Mouse (Mus musculus) c-Kit-positive CD71-positive TER-119-positive erythroid progenitor cells, embryonic 14.5 days (primary cell): ENCODE measurements around the gene Grid1.

Experiments used
- DNase-seq: peaks from one replicate; pipeline ENCODE4 v3.0.0-alpha.2; 2013; ENCODE audit warnings: low spot score

Gene Grid1

DNA sequence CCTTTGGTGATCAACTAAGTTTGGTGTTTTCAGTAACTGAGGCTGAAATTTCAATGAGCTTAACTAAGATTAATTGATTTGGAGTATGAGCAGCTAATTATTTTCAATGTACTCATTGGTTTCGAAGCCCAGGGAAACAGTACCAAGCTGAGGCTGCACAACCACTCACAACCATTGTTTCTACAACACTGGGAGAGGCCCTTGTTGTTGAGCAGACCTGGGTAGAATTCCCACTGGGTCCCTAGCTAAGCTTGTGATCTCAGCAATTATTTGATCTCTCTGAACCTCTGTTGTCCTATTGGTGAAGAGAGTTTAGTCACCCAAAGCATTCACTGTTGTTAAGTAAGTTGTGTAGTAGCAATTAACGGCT lies 293.4 kb downstream of the Grid1 start:
- no peak for DNase-seq

- DNase-seq, result no peak
Measured at GRCm38 (mm10) chr14:35115913-35116312, 296.0 kb downstream of the Grid1 start.

DNA sequence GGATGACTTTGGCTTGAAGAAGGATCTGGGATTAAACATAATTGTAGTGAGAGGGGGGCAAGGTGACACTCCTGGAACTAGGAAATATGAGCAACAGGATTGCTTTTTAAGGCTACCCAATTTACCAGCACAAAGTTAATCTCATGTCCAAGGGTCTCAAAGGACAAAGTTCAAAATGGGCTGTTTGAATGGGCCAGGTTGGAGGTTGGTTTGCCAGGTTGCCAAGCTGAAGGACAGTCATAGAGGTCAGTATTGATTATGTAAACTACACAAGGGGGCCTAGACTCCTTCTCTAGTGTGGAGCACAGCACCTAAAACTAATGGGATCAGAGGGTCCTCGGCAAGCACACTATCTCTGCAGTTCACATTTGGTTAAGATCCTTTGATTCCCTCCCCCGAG lies 300.2 kb downstream of the Grid1 start:
- no peak for DNase-seq

DNA sequence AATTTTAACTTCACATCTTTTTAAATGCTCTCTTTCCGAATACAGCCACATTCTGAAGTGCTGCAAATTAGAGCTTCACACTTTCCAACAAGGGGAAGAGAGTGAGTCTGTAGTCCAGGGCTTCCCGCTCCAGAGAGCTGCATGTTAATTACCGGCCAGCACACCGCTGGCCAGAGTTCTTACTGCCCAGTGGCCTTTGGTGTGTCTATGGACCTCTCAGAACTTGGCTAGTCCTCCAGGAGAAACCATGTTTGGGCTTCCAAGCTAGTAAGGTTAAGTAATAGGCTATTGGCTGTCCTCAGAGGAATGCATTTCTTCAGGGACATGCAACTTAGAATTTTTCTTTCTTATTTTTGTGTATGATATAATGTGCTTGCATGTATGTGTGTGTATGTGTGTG lies 301.0 kb downstream of the Grid1 start:
- no peak for DNase-seq

DNA sequence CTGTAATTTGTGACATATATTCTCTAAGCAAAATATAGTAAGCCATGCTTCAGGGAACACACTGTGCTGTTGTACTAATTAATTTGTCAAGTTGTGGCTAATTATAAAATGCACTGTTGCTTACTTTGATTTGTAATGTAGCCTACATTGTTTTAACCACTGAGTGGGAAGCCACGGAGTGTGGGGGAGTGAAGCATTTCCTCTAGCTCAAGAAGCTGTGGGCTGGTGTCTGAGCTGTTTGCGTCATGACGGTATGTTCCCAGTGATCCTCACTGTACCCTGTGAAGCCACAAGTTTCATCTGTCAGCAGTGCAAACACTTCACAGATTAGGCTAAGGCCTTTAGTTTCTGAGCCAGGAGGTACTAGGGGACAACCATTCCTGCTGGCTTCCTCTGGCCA lies 302.2 kb downstream of the Grid1 start:
- no peak for DNase-seq

- DNase-seq, result no peak
Measured at GRCm38 (mm10) chr14:35123260-35123875, 303.5 kb downstream of the Grid1 start.

DNA sequence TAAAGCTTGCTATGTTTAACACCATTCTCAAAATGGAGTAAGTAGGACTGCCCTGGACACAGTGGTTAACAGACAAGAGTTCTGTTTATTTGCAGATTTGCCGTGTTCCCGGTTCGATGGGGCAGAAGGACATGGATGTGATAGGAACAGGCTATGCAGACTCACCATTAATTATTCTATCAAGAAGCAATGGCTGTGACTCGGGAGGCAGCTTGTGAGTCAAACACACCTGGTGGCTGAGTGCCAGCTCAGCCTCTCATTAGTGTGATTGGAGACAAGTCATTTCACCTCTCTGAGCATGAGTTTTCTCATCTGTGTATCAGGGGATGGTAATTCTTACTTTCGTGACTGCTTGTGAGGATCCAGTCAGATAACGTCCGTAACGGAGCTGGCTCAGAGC lies 307.7 kb downstream of the Grid1 start:
- DNase-seq, result no peak

GRCm38 (mm10) chr14:35135056-35135455 lies 315.1 kb downstream of the Grid1 start:
- no peak for DNase-seq

DNA sequence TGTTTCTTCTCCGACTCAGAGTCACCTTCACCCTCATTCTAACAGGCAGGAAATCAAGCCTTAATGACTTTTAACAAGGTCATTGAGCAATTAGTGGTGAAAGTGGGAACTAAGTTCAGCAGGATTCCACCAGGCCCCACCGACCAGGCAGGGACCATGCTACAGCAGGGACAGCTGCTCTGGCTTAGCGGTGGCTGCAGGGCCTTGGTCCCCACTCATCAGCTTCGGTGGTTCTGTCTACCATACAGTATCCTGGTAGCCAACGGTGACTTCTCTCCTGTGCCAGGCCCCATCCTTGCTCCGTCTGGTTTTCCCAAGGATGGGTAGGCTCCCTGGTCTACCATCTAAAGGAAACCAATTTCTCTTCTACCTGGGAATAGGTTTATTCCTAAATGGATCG lies 318.2 kb downstream of the Grid1 start:
- DNase-seq, result no peak

DNA sequence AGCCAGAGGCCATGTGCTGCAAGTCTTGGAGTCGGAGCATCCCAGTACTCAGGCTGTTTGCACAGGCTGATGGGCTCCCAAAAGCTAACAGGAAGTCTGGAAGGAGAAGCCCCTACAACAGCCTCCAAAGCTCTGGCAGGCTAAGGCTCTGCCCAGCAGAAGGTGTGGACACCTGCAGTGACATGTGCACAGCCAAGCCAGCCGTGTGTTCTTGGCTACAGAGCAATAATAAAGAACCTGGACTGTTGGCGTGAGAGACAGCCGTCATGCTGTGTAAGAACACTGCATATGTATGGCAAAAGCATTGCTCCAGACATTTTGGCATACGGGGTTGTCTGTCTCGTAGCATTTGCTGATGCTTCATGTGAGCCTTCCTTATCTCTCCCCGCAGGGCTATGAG lies 319.9 kb downstream of the Grid1 start:
- no peak for DNase-seq

GRCm38 (mm10) chr14:35152450-35152849 lies 332.5 kb downstream of the Grid1 start:
- no peak for DNase-seq

DNA sequence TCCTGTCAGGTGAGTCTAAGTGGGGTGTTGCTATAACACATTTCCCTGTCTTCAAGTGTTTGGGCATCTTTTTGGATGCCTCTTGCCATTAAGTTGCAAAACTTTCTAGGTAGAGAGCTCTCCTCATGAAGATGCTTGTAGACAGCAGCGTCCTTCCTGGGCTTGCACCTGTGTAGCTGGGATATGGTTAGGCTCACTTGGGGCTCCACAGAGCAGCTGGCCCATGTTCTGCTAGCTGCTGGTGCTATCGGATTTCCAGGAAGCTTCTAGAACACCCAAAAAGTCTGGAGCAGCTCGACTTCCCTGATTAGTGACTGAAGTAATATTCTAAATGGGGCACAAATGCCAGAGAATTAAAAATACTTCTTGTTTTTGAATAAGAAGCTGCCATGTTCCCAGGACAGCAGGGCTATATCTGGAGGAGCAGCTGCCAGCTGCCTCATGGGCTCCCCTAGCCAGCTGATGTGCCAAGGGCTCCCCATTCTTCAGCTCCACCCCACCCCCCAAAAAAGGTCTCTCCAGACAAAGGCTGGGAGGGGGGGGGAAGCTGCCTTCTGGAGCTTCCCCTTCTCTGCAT lies 333.9 kb downstream of the Grid1 start:
- no peak for DNase-seq

DNA sequence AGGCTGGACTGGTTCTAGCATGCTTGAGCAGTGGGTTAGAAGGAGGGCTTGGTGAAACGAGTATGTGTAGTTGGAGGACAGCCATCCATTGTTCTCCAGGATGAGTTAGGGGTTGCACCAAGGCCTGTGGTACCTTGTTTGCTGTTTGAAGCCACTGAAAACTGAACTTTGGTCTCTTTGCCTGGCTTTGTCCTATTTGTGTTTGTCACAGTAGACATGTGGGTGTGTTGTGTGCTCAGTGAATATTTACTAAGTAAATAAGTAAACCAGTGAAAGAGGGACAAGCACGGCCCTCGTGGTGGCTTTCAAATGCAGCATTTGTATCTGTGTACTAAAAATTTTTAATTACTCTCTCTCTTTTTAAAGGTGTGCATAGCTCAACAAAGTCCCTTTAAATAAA lies 334.5 kb downstream of the Grid1 start:
- DNase-seq, result no peak

DNA sequence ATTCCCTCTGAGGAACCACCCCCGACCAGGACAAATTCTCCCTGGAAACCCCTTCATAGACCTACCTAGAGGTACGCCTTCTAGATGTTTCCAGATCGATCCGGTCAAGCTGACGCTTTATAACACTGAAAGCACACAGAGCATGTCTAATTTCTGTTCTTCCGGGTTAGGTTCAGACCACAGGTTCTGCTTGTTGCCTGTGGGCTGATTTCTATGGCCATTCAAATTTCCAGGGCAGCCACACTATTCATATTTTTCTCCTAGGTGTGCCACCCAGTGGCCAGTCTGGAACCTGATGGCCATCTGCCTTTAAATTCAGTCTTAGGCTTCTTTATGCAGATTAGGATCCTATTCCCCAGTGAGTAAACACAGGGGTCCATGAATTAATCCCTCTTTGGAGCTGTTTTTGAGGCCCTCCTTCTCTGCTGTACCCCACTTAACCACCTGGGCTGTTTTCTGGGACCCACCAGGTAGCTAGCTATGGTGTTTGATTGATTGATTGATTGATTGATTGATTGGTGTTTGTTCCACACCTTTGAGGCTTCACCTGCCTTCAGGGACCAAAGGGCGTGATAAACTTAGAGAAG lies 337.3 kb downstream of the Grid1 start:
- no peak for DNase-seq

GRCm38 (mm10) chr14:35159296-35159695 lies 339.4 kb downstream of the Grid1 start:
- no peak for DNase-seq

DNA sequence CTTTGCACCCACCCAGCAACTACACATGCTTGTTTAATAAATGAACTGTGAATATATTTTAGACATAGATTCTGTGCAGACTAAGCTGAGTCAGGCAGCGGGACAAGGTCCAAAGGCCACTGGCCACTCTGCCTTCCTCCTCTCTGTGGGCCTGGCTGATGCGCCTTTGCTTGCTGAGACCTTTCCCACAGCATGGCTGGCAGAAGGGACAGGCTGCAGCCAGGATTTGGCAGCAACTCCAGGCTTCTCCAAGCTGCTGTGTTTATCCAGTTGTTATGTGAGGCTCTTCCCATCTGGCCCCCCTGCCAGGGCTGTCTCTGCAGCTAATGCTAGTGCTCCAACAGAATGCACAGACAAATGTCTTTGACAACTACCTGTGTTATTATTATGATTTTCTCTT lies 347.5 kb downstream of the Grid1 start:
- DNase-seq, result no peak

DNA sequence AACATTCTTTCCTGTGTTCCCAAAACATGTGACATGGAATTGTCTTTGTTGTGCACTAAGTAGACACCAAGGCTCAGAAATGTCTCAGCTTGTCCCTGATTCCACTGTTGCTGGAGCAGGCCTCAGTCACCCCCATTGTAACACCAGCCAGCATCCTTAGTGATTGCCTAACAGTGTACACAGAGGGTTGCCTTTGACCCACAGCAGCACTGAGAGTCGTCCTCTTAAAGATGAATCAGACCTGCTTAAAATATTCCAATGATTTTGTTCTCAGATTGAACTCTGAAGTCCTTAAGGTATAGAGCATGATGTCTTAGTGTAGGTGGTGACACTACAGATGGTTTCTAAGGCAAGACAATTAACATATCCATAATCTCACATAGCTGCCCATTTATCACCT lies 354.0 kb downstream of the Grid1 start:
- DNase-seq, result no peak

DNA sequence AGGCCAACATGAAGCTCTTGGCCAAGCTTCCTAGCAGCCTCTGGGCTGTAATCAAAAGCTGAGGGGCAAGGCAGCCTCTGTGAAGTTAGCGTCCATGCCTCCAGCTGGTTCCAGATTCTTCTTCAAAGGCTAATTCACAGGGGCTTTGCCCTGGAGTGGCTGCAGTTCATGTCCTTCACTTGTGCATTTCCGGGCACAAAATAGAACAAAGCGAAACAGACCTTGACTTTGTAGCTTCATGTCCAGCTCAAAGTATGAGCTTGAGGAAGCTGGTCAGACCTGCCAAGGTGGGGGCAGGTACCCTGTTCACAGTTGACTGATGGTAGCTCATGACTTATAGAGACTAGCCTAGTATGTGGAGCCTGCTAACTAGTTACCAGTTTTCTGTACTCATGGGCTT lies 356.1 kb downstream of the Grid1 start:
- no peak for DNase-seq

GRCm38 (mm10) chr14:35179076-35179475 lies 359.2 kb downstream of the Grid1 start:
- DNase-seq, result no peak

DNA sequence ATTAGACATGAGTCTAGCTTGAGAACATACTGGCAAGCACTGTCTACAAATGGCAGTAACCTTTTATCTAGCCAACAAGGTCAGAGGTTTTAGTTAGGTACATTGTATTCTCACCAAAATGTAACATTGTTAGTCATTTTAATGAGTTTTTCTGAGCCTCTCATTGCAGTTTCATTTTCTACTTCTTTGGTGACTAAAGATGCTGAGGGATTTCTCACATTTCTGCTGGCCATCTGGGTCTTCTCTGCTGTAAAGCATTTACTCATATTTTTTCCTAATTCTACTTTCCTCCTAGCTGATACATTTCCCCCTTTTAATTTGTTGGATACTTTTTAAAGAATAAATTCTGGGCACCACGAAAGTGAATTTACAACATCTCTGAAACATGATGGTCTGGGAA lies 365.5 kb downstream of the Grid1 start:
- DNase-seq, result no peak

GRCm38 (mm10) chr14:35192256-35192655 lies 372.3 kb downstream of the Grid1 start:
- no peak for DNase-seq

GRCm38 (mm10) chr14:35197371-35197770 lies 377.5 kb downstream of the Grid1 start:
- DNase-seq, result no peak

DNA sequence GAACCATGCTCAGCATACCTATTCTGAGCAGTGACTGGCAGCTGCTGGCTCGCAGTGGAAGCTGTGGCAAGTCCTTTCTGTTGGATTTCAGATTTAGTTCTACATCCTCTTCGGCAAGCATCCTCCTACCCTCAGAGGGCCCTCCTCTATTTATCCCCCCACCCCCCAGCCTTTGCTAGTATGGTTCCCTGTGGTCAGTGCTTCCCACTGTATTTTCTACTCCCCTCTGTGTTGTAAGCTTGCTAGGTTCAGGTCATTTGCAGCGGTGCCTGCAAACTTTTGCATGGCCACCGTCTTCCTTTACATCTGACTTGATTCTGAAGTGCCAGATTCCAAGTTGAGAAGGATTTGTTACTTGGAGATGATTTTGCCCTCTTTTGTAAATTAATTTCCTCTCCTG lies 378.5 kb downstream of the Grid1 start:
- DNase-seq, result no peak

GRCm38 (mm10) chr14:35198899-35199298 lies 379.0 kb downstream of the Grid1 start:
- no peak for DNase-seq
